In the genomic region with DNA sequence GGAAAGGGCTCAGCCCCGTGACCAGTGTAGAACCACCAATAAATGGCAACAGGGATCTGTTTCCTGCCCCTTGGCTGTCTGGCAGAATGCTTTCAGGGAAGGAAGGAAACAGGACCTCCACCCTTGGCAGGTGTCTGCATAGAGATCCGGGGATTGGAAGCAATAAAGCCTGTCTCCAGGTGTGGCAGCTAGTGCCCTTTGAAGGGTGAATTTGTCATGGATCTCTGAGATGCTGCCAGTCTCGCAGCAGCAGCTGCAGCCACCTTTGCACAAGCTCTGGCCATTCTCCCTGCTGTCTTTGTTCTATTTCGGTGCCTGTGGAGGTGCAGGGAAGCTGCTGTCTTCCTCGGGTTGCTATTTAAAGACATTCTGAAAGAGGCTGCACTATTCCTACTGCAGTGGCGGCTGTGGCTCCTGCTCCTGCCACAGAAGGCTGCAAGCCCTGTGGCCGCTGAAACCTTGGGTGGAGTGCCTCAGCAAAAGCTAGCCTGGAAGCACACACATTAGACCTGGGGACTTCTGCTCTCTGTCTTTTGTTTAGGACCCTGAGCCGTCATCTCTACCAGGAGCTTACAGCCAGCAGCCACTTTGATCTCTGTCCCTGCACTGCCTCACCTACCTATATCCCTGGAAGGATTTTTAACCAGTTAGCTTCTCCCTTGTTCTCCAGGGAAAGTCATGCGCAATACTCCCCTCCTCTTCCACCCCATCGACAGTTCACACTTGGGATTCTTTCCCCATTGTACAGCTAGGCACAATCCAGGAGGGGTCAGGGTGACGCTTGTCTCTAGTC, we compare ENCODE assay signal across 8 mouse cellular contexts. TPM values are rescaled to one million over a fixed set of nuclear protein-coding genes. Genes with fewer than 3 reads are reported as not detected.
DNase-seq lines count a peak whose midpoint lies in the region; ATAC-seq and TF ChIP-seq lines count a peak whose summit lies in the region.

No protein-coding gene starts in this region.

- no peak for ATAC-seq in forebrain, embryonic 11.5 days (replicated peaks; ENCODE audit: low FRiP score)
- ATAC-seq in granulocyte monocyte progenitor cell, adult 5-6 weeks (replicated peaks; ENCODE audit: poor library complexity, severe bottlenecking): no peak

- no peak for TF ChIP-seq POLR2A in kidney, adult 2 months (IDR thresholded peaks at IDR 0.05; ENCODE audit: low read depth, low read length)

- 56% methylated on average over 11 of the region's 11 CpGs for WGBS in kidney, adult 2 months
- WGBS in forebrain, embryonic 11.5 days: 42% methylated on average over 11 of the region's 11 CpGs

- H3K4me2 ChIP-seq in forebrain, embryonic 11.5 days (ENCODE audit: low read depth, low read length, severe bottlenecking): no peak overlapping the region

- H3K36me3 ChIP-seq in kidney, adult 2 months (ENCODE audit: control insufficient read depth, insufficient read depth, low read length): no peaks in the 10 kb centered on the region
- H3K36me3 ChIP-seq in forebrain, embryonic 11.5 days (ENCODE audit: control insufficient read depth, insufficient read depth, low read length): no peaks in the 10 kb centered on the region

- H3K27me3 ChIP-seq in kidney, adult 2 months (replicated peaks; ENCODE audit: control insufficient read depth, insufficient read depth, low read length): no peaks in the 10 kb centered on the region
- no peaks in the 10 kb centered on the region for H3K27me3 ChIP-seq in forebrain, embryonic 11.5 days (ENCODE audit: control insufficient read depth, insufficient read depth, low read length)

- H3K4me3 ChIP-seq in kidney, adult 2 months (ENCODE audit: insufficient read depth, low read depth, low read length): no peak overlapping the region
- no peak overlapping the region for H3K4me3 ChIP-seq in forebrain, embryonic 11.5 days (ENCODE audit: low read depth, low read length)

- no peaks in the 10 kb centered on the region for H3K4me1 ChIP-seq in kidney, adult 2 months (ENCODE audit: control insufficient read depth, insufficient read depth, low read length)
- H3K4me1 ChIP-seq in forebrain, embryonic 11.5 days (replicated peaks; ENCODE audit: control insufficient read depth, insufficient read depth, low read length): no peaks in the 10 kb centered on the region

- no peak overlapping the region; the same call in 1 of the 2 replicates for H3K9ac ChIP-seq in forebrain, embryonic 11.5 days (ENCODE audit: low read length)

- TF ChIP-seq CTCF in kidney, adult 2 months (conservative IDR thresholded peaks at IDR 0.05; ENCODE audit: insufficient read depth, insufficient read length, low read depth, low read length): no peak

- H3K9me3 ChIP-seq in forebrain, embryonic 11.5 days (ENCODE audit: control insufficient read depth, low read length): no peaks in the 10 kb centered on the region

- peak; percentile 66 for DNase-seq in kidney, adult 2 months
- no peak for DNase-seq in kidney, adult 8-10 months
- no peak for DNase-seq in forebrain, embryonic 11.5 days (ENCODE audit: low spot score)
- peak; percentile 56 to 62 for DNase-seq in heart, postnatal 10 days
- peak; percentile 47 to 54 for DNase-seq in left cerebral cortex, adult 8-10 months (ENCODE audit: low spot score in 2 of 2)
- DNase-seq in right cerebral cortex, postnatal 36 days (ENCODE audit: low spot score in 2 of 2): peak; percentile 29 to 74
- DNase-seq in spleen, postnatal 36 days (ENCODE audit: low spot score in 2 of 2): no peak

- 0 out of 2 replicates have a peak overlapping the region, but pooled peaks have one; percentile 32 for H3K27ac ChIP-seq in kidney, adult 2 months (ENCODE audit: insufficient read depth, low read depth, low read length)
- 0 out of 2 replicates have a peak overlapping the region, but pooled peaks have one; percentile 1 for H3K27ac ChIP-seq in forebrain, embryonic 11.5 days (ENCODE audit: low read depth, low read length)

- intact Hi-C loops in heart, postnatal 10 days (cut with DNase I): loop anchor here (5.0 kb wide), 1 partner anchor 107 kb away; no protein-coding TSS in a partner anchor

RNA-seq across cellular contexts. Expression of gene Has3, which starts 30.6 kb away (rescaled TPM):
- 0.72 and 0.98 TPM in 2 replicates for polyA plus RNA-seq in kidney, adult 2 months (2012; rRNA removed)
- 0.29 and 0.95 TPM in 2 replicates for polyA plus RNA-seq in forebrain, embryonic 11.5 days (2014; fragmentation: Nextera tagmentation; extraction: Ambion mirVana)
- 1 to 10 TPM; 1.9 to 2.4 TPM for total RNA-seq in heart, postnatal 10 days (2021)
- total RNA-seq in left cerebral cortex, adult 8-10 months (2022): 1 to 10 TPM; 1.2 to 3.1 (median 1.7) TPM
- not detected in 2 replicates for total RNA-seq in granulocyte monocyte progenitor cell, adult 5-6 weeks (2014; fragmentation: Nextera tagmentation)
- total RNA-seq in granulocyte monocyte progenitor cell, adult 5-6 weeks (2017): 0.17 and 0.77 TPM in 2 replicates

RNA-seq across cellular contexts. Expression of gene Utp4, which starts 54.0 kb away (rescaled TPM):
- 24.1 and 24.5 TPM in 2 replicates for polyA plus RNA-seq in kidney, adult 2 months (2012; rRNA removed)
- 79.6 and 80.9 TPM in 2 replicates for polyA plus RNA-seq in forebrain, embryonic 11.5 days (2014; fragmentation: Nextera tagmentation; extraction: Ambion mirVana)
- 10 to 100 TPM; 23.8 to 25.0 TPM for total RNA-seq in heart, postnatal 10 days (2021)
- total RNA-seq in left cerebral cortex, adult 8-10 months (2022): 10 to 100 TPM; 31.8 to 37.7 (median 33.7) TPM
- 55.7 and 56.0 TPM in 2 replicates for total RNA-seq in granulocyte monocyte progenitor cell, adult 5-6 weeks (2014; fragmentation: Nextera tagmentation)
- 50.3 and 57.8 TPM in 2 replicates for total RNA-seq in granulocyte monocyte progenitor cell, adult 5-6 weeks (2017)

Comparison
In these comparisons a context has a peak if more than half of its experiments do, and no peak if none do; other contexts are left out.
1. DNase-seq: peak in kidney, adult 2 months (single experiment), heart, postnatal 10 days (2 of 2), left cerebral cortex, adult 8-10 months (2 of 2) and right cerebral cortex, postnatal 36 days (2 of 2); none in kidney, adult 8-10 months (0 of 2), forebrain, embryonic 11.5 days (single experiment) and spleen, postnatal 36 days (0 of 2).